Comparison of ENCODE assay signal across 8 mouse cellular contexts in the genomic region with DNA sequence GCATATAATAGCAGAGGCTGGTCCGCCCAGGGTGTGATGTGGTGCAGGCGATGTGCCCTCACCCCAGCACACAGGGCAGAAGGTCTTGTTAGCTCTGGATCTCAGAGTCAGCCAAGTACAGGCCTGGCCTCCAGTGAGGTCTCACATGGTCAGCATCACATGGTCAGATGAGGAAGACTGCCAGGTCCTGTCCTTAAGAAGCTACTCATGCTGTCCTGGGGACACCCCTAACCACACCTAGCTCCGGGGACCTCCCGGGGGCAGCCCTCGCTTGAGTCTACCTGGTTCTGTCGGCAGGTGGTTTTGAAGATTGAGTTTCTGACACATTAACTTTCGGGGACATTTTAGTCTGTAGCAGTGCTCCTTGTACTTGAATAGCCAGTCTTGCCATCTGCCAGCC. TPM values are rescaled to one million over a fixed set of nuclear protein-coding genes. Genes with fewer than 3 reads are reported as not detected.
DNase-seq lines count a peak whose midpoint lies in the region; ATAC-seq and TF ChIP-seq lines count a peak whose summit lies in the region.

No protein-coding gene starts in this region.

- 53% methylated on average over 7 of the region's 7 CpGs for WGBS in liver, adult 2 months
- WGBS in liver, embryonic 12.5 days (ENCODE audit: insufficient replicate concordance), result 77% methylated on average over 7 of the region's 7 CpGs
- WGBS in hindbrain, embryonic 15.5 days, result 86% methylated on average over 7 of the region's 7 CpGs
- 65% methylated on average over 7 of the region's 7 CpGs for WGBS in olfactory bulb, adult 2 months

- H3K4me1 ChIP-seq in liver, adult 2 months (ENCODE audit: control insufficient read depth, insufficient read depth, low read length), result peaks cover 34% of the 10 kb centered on the region
- peaks cover 7% of the 10 kb centered on the region for H3K4me1 ChIP-seq in liver, embryonic 12.5 days
- H3K4me1 ChIP-seq in hindbrain, embryonic 15.5 days (replicated peaks), result peaks cover 37% of the 10 kb centered on the region
- peaks cover 68% of the 10 kb centered on the region for H3K4me1 ChIP-seq in olfactory bulb, adult 2 months (ENCODE audit: control insufficient read depth, insufficient read depth, low read length)

- H3K9me3 ChIP-seq in liver, embryonic 12.5 days (replicated peaks), result no peaks in the 10 kb centered on the region
- no peaks in the 10 kb centered on the region for H3K9me3 ChIP-seq in hindbrain, embryonic 15.5 days

- H3K79me2 ChIP-seq in liver, adult 2 months (ENCODE audit: control insufficient read depth, insufficient read depth, low read length), result no peaks in the 10 kb centered on the region

- H3K36me3 ChIP-seq in liver, adult 2 months (ENCODE audit: control insufficient read depth, insufficient read depth, low read length), result no peaks in the 10 kb centered on the region
- H3K36me3 ChIP-seq in liver, embryonic 12.5 days, result peaks cover 3% of the 10 kb centered on the region; the same call in 1 of the 2 replicates
- H3K36me3 ChIP-seq in hindbrain, embryonic 15.5 days, result no peaks in the 10 kb centered on the region

- TF ChIP-seq POLR2A in liver, adult 2 months (IDR thresholded peaks at IDR 0.05; ENCODE audit: extremely low read depth, insufficient read depth, low read length), result no peak
- no peak for TF ChIP-seq POLR2A in olfactory bulb, adult 2 months (IDR thresholded peaks at IDR 0.05; ENCODE audit: insufficient read depth, low read depth, low read length)

- no peak overlapping the region for H3K9ac ChIP-seq in liver, adult 2 months (ENCODE audit: low read depth, low read length)
- H3K9ac ChIP-seq in liver, embryonic 12.5 days, result no peak overlapping the region
- H3K9ac ChIP-seq in hindbrain, embryonic 15.5 days, result no peak overlapping the region

- no peak overlapping the region for H3K4me3 ChIP-seq in liver, adult 2 months (ENCODE audit: insufficient read depth, low read depth, low read length)
- H3K4me3 ChIP-seq in liver, embryonic 12.5 days, result no peak overlapping the region
- H3K4me3 ChIP-seq in hindbrain, embryonic 15.5 days, result no peak overlapping the region
- no peak overlapping the region for H3K4me3 ChIP-seq in olfactory bulb, adult 2 months (ENCODE audit: insufficient read depth, low read depth, low read length)

- no peak for TF ChIP-seq CTCF in liver, adult 2 months (IDR thresholded peaks at IDR 0.05; ENCODE audit: low read depth, low read length)
- TF ChIP-seq CTCF in olfactory bulb, adult 2 months (IDR thresholded peaks at IDR 0.05; ENCODE audit: insufficient read depth, low read depth, low read length), result no peak

- peak; percentile 43 for DNase-seq in adrenal gland, adult 2 months
- DNase-seq in adrenal gland, postnatal 4 days (ENCODE audit: low spot score in 2 of 2), result no peak
- DNase-seq in liver, adult 2 months (ENCODE audit: extremely low read depth, low read depth, low spot score), result peak; percentile 96
- no peak for DNase-seq in right cerebral cortex, postnatal 10 days (ENCODE audit: low spot score in 2 of 2)
- no peak for DNase-seq in Muller cell, postnatal 12 days (ENCODE audit: inconsistent ontology term)

- H3K27ac ChIP-seq in liver, adult 2 months (replicated peaks; ENCODE audit: insufficient read depth, low read depth, low read length), result peak overlapping the region; percentile 6; the same call in 1 of the 2 replicates
- no peak overlapping the region for H3K27ac ChIP-seq in liver, embryonic 12.5 days
- peak overlapping the region; percentile 58 for H3K27ac ChIP-seq in hindbrain, embryonic 15.5 days (replicated peaks)
- H3K27ac ChIP-seq in olfactory bulb, adult 2 months (ENCODE audit: insufficient read depth, low read depth, low read length), result peak overlapping the region; percentile 97

- H3K4me2 ChIP-seq in liver, embryonic 12.5 days, result no peak overlapping the region
- no peak overlapping the region for H3K4me2 ChIP-seq in hindbrain, embryonic 15.5 days

- no peaks in the 10 kb centered on the region for H3K27me3 ChIP-seq in liver, adult 2 months (ENCODE audit: control insufficient read depth, insufficient read depth, low read length)
- H3K27me3 ChIP-seq in liver, embryonic 12.5 days (replicated peaks), result no peaks in the 10 kb centered on the region
- no peaks in the 10 kb centered on the region for H3K27me3 ChIP-seq in hindbrain, embryonic 15.5 days

- no peak for ATAC-seq in liver, embryonic 12.5 days
- ATAC-seq in hindbrain, embryonic 15.5 days (ENCODE audit: low FRiP score, low read depth), result no peak

RNA-seq across cellular contexts. Expression of gene Baiap2, which starts 45.8 kb away (rescaled TPM):
- 10 to 100 TPM; 17.0 to 23.2 TPM for total RNA-seq in adrenal gland, adult 2 months (2021)
- polyA plus RNA-seq in adrenal gland, adult 2 months (2012; rRNA removed), result 42.3 and 46.7 TPM in 2 replicates
- 10 to 100 TPM; 24.1 to 26.5 TPM for total RNA-seq in adrenal gland, postnatal 4 days (2021)
- 11.6 and 16.2 TPM in 2 replicates for total RNA-seq in liver, adult 2 months (2014; rRNA removed)
- polyA plus RNA-seq in liver, adult 2 months (2012; rRNA removed), result 45.6 and 59.4 TPM in 2 replicates
- polyA plus RNA-seq in liver, embryonic 12.5 days (2016; fragmentation: Nextera tagmentation; extraction: Ambion mirVana), result 6.2 and 7.0 TPM in 2 replicates
- 16.8 and 20.1 TPM in 2 replicates for polyA plus RNA-seq in hindbrain, embryonic 15.5 days (2015; fragmentation: Nextera tagmentation; extraction: Ambion mirVana)
- polyA plus RNA-seq in olfactory bulb, adult 2 months (2012; ENCODE audit: insufficient read depth, insufficient read length, low replicate concordance, missing spikeins), result not detected in 2 replicates

RNA-seq across cellular contexts. Expression of gene Aatk, which starts 58.6 kb away (rescaled TPM):
- 10 to 100 TPM in 1 of 2 experiments, 1 to 10 TPM in 1; 9.9 to 15.5 TPM for total RNA-seq in adrenal gland, adult 2 months (2021)
- polyA plus RNA-seq in adrenal gland, adult 2 months (2012; rRNA removed), result 26.3 and 44.1 TPM in 2 replicates
- total RNA-seq in adrenal gland, postnatal 4 days (2021), result 10 to 100 TPM; 30.1 to 30.9 TPM
- total RNA-seq in liver, adult 2 months (2014; rRNA removed), result 1.0 and 1.2 TPM in 2 replicates
- polyA plus RNA-seq in liver, adult 2 months (2012; rRNA removed), result 2.0 and 2.6 TPM in 2 replicates
- polyA plus RNA-seq in liver, embryonic 12.5 days (2016; fragmentation: Nextera tagmentation; extraction: Ambion mirVana), result 0.37 and 0.49 TPM in 2 replicates
- 45.7 and 47.5 TPM in 2 replicates for polyA plus RNA-seq in hindbrain, embryonic 15.5 days (2015; fragmentation: Nextera tagmentation; extraction: Ambion mirVana)
- polyA plus RNA-seq in olfactory bulb, adult 2 months (2012; ENCODE audit: insufficient read depth, insufficient read length, low replicate concordance, missing spikeins), result not detected in 2 replicates

Comparison
In these comparisons a context has a peak if more than half of its experiments do, and no peak if none do; other contexts are left out.
1. DNase-seq: peak in adrenal gland, adult 2 months (single experiment) and liver, adult 2 months (single experiment); none in adrenal gland, postnatal 4 days (0 of 2), right cerebral cortex, postnatal 10 days (0 of 2) and Muller cell, postnatal 12 days (single experiment).